Mouse (Mus musculus): Measurements from ENCODE around the gene Cspg4. TPM values are rescaled to one million over a fixed set of nuclear protein-coding genes. Genes with fewer than 3 reads are reported as not detected.

The Cspg4 gene
- polyA plus RNA-seq, 1 experiment from 2014 or later = 2.7 TPM

DNA sequence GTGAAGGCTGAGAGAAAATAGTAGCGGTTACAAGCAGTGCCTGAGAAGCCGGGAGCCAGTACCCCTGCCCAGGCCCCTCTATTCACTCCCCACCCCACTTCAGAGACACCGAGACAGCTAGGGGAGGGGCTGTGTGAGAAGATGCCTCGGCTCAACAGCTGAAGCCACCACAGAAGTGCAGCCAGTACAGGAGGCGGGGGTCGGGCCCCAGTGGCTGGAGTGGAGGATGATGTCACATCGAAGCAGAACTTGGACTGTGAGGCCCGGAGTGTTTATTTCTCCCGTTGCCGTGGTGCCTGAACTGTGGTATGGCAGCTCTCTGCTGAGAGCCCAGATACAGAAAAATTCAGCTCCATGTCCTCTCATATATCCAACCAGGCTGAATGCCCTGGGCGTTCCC lies 13.1 kb upstream of the Cspg4 start:
- ATAC-seq (ENCODE audit: low FRiP score) = no peak
- no peaks in the 10 kb centered on the region for H3K9me3 ChIP-seq (ENCODE audit: control insufficient read depth, low read length)
- WGBS = 43% methylated on average over 11 of the region's 11 CpGs

DNA sequence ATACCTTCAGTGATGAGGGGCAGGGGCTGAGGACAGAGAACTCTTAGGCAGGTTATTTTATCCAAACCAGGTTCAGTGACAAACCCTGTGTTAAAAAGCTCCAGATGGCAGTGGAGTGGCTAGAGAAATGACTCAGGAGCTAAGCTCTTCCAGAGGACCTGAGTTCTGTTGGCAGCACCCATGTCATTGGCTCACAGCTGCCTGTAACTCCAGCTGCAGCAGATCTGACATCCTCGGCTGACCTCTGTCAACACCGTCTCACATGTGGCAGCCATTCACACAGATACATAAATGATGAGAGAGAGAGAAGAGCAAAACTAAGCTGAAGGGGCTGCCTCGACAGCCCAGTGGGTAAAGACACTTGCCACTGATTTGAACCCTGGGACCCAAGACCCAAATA lies 7.4 kb upstream of the Cspg4 start:
- no peaks in the 10 kb centered on the region for H3K9me3 ChIP-seq (ENCODE audit: control insufficient read depth, low read length)
- H3K4me3 ChIP-seq (ENCODE audit: low read depth, low read length) = no peak overlapping the region
- WGBS = 50% methylated on average over 3 of the region's 3 CpGs
- no peak for DNase-seq (ENCODE audit: low spot score)
- H3K4me1 ChIP-seq (replicated peaks; ENCODE audit: control insufficient read depth, insufficient read depth, low read length) = no peaks in the 10 kb centered on the region
- H3K36me3 ChIP-seq (ENCODE audit: control insufficient read depth, insufficient read depth, low read length) = no peaks in the 10 kb centered on the region
- H3K9ac ChIP-seq (ENCODE audit: low read depth, low read length) = no peak overlapping the region
- ATAC-seq (ENCODE audit: low FRiP score) = no peak
- no peak overlapping the region for H3K27ac ChIP-seq (ENCODE audit: low read depth, low read length)
- H3K4me2 ChIP-seq (replicated peaks; ENCODE audit: low read depth, low read length) = no peak overlapping the region
- no peaks in the 10 kb centered on the region for H3K27me3 ChIP-seq (ENCODE audit: control insufficient read depth, insufficient read depth, low read length)

More for the DNA sequence above, 13.1 kb upstream of the Cspg4 start:
- Histone ChIP-seq H3K4me1 (replicated peaks; ENCODE audit: control insufficient read depth, insufficient read depth, low read length) (peaks cover 4% of the 10 kb centered on the region; the same call in 1 of the 2 replicates), H3K27ac (ENCODE audit: low read depth, low read length) (no peak overlapping the region), H3K9ac (ENCODE audit: low read depth, low read length) (no peak overlapping the region), H3K4me3 (ENCODE audit: low read depth, low read length) (no peak overlapping the region), H3K36me3 (ENCODE audit: control insufficient read depth, insufficient read depth, low read length) (no peaks in the 10 kb centered on the region), H3K27me3 (ENCODE audit: control insufficient read depth, insufficient read depth, low read length) (no peaks in the 10 kb centered on the region; the same call in 1 of the 2 replicates), H3K4me2 (replicated peaks; ENCODE audit: low read depth, low read length) (no peak overlapping the region)
- no peak for DNase-seq (ENCODE audit: low spot score)

DNA sequence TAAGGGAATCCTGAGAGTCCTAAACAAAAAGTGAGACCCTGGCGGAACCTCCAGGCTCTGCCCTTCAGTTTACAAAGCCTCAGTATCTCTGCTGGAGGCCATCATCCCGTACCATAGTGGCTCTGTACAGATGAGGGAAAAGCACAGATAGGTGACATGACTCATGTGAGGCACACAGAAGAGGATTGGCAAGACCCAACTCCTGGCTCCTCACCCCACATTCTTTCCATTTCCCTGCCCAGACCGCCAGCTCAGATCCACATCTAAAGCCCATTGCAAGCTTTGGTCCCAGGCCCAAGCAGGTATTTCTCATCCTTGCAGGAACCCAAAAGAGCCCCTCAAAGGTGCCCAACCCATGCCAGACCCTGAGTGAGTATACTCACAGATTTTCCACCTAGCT lies 4.8 kb upstream of the Cspg4 start:
- 67% methylated on average over 3 of the region's 3 CpGs for WGBS
- no peak for DNase-seq (ENCODE audit: low spot score)
- H3K27me3 ChIP-seq (ENCODE audit: control insufficient read depth, insufficient read depth, low read length) = peaks cover 8% of the 10 kb centered on the region; the same call in 1 of the 2 replicates
- H3K4me3 ChIP-seq (ENCODE audit: low read depth, low read length) = no peak overlapping the region
- no peak overlapping the region for H3K4me2 ChIP-seq (replicated peaks; ENCODE audit: low read depth, low read length)
- no peak for ATAC-seq (ENCODE audit: low FRiP score)
- H3K9me3 ChIP-seq (ENCODE audit: control insufficient read depth, low read length) = no peaks in the 10 kb centered on the region
- H3K27ac ChIP-seq (ENCODE audit: low read depth, low read length) = no peak overlapping the region
- no peaks in the 10 kb centered on the region for H3K36me3 ChIP-seq (ENCODE audit: control insufficient read depth, insufficient read depth, low read length)
- no peaks in the 10 kb centered on the region for H3K4me1 ChIP-seq (replicated peaks; ENCODE audit: control insufficient read depth, insufficient read depth, low read length)
- no peak overlapping the region for H3K9ac ChIP-seq (ENCODE audit: low read depth, low read length)

DNA sequence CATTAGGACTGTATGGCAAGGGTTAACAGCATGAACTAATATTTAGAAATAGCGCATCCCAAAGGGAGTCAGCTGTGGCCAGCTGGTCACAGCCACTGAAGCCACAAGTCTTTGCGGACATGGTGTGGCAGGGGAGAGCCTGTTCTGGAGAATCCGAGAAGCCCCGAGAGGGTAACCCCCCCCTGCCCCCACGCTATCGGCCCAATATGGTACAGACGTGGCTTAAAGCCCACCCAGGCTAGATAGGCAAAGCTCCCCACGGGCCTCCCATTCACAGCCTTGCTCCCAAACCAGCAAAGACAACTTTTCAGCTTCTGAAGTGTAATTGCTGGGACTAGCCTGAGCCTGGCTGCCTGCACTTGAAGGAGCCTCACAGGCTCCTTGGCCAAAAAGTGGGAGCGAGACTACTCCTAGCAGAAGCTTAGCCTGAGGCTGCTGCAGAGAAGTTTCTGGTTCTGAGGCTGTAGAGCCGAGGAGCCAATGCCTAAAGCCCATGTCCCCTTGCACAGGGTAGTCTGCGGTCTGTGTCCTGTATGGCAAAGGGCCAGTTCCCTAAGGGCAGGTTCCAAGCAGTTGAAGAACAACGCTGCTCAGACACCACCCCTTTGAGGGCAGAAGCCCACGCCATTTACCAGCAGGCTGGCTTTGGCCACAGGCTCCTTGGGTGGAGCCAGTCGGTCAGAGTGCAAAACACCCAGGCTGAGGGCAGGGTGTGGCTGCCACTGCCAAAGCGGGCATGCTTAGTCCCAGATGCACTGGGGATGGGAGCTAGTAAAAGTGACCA lies 4.2 kb upstream of the Cspg4 start:
- no peaks in the 10 kb centered on the region for H3K9me3 ChIP-seq (ENCODE audit: control insufficient read depth, low read length)
- 65% methylated on average over 15 of the region's 15 CpGs for WGBS
- H3K27ac ChIP-seq (ENCODE audit: low read depth, low read length) = no peak overlapping the region
- H3K27me3 ChIP-seq (ENCODE audit: control insufficient read depth, insufficient read depth, low read length) = peaks cover 10% of the 10 kb centered on the region; the same call in 1 of the 2 replicates
- H3K4me1 ChIP-seq (replicated peaks; ENCODE audit: control insufficient read depth, insufficient read depth, low read length) = no peaks in the 10 kb centered on the region
- no peak for ATAC-seq (ENCODE audit: low FRiP score)
- H3K4me3 ChIP-seq (ENCODE audit: low read depth, low read length) = no peak overlapping the region
- no peak for DNase-seq (ENCODE audit: low spot score)
- H3K9ac ChIP-seq (ENCODE audit: low read depth, low read length) = no peak overlapping the region
- H3K36me3 ChIP-seq (ENCODE audit: control insufficient read depth, insufficient read depth, low read length) = no peaks in the 10 kb centered on the region
- H3K4me2 ChIP-seq (replicated peaks; ENCODE audit: low read depth, low read length) = no peak overlapping the region

DNA sequence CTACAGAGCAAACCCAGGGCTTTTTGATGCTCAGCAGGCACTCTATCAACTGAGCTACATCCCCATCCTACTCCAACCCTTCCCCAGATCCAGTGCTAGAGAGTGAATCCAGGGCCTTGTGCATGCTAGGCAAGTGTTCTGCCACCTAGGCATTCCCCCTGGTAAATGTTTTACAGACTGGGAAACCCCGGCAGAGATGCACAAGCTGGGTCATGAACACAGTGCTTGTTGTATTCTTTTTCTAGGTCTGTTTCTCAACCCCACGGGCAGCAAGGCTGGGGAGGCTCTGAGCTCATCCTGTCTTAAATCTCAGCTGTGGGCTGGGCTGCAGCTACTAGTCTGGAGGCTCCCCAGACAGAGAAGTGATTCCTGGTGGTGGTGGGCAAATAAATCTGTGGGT lies 2.0 kb upstream of the Cspg4 start:
- DNase-seq (ENCODE audit: low spot score) (no peak), ATAC-seq (ENCODE audit: low FRiP score) (no peak)
- peaks cover 12% of the 10 kb centered on the region; the same call in 1 of the 2 replicates for H3K27me3 ChIP-seq (ENCODE audit: control insufficient read depth, insufficient read depth, low read length)

DNA sequence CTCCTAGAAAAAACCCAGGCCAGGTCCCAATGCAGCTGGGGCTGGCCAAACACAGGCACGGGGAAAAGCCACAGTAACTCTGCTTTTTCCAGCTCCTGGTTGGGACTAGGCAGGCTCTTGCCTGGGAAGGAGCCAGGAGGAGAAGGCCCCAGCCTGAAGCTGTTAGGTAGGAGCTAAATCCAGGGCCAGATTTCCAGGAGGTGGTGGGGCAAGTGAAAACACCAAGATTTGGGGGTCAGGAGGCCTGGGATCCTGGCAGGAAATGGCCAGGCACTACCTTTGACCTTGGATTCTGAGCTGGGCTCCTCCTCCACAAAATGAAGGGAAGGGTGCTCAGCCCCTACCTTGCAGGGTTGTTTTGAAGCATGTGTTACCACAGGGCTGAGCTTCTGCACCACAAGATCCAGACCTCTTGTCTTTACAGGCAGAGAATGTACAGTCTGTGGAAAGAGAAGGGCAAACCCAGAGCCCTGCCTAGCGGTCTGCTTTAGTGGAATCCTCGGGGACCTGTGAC lies 560 bp upstream of the Cspg4 start, which contains the start of gene Odf3l1:
TSS of gene Odf3l1 (minus strand) at position 464 of the 514 bp plus-strand sequence.
- Histone ChIP-seq H3K4me3 (ENCODE audit: low read depth, low read length) (peak within 1 kb of the TSS; percentile 21; the same call in 1 of the 2 replicates), H3K4me2 (replicated peaks; ENCODE audit: low read depth, low read length) (peak within 1 kb of the TSS; percentile 41), H3K27me3 (ENCODE audit: control insufficient read depth, insufficient read depth, low read length) (peaks cover 12% of the 10 kb centered on the region; the same call in 1 of the 2 replicates), H3K4me1 (replicated peaks; ENCODE audit: control insufficient read depth, insufficient read depth, low read length) (no peaks in the 10 kb centered on the region), H3K9ac (ENCODE audit: low read depth, low read length) (peak within 1 kb of the TSS; percentile 47; the same call in 1 of the 2 replicates), H3K27ac (ENCODE audit: low read depth, low read length) (no peak within 1 kb of the TSS), H3K36me3 (ENCODE audit: control insufficient read depth, insufficient read depth, low read length) (no peaks in the 10 kb centered on the region), H3K9me3 (ENCODE audit: control insufficient read depth, low read length) (no peaks in the 10 kb centered on the region)
- WGBS = 19% methylated on average over 3 of the region's 3 CpGs
- ATAC-seq (ENCODE audit: low FRiP score) = no peak
- no peak for DNase-seq (ENCODE audit: low spot score)

More for the DNA sequence above, 2.0 kb upstream of the Cspg4 start:
- Histone ChIP-seq H3K27ac (ENCODE audit: low read depth, low read length) (no peak overlapping the region), H3K4me3 (ENCODE audit: low read depth, low read length) (no peak overlapping the region), H3K36me3 (ENCODE audit: control insufficient read depth, insufficient read depth, low read length) (no peaks in the 10 kb centered on the region), H3K9me3 (ENCODE audit: control insufficient read depth, low read length) (no peaks in the 10 kb centered on the region), H3K4me2 (replicated peaks; ENCODE audit: low read depth, low read length) (no peak overlapping the region), H3K9ac (ENCODE audit: low read depth, low read length) (no peak overlapping the region), H3K4me1 (replicated peaks; ENCODE audit: control insufficient read depth, insufficient read depth, low read length) (no peaks in the 10 kb centered on the region)
- WGBS = 49% methylated on average over 2 of the region's 2 CpGs

DNA sequence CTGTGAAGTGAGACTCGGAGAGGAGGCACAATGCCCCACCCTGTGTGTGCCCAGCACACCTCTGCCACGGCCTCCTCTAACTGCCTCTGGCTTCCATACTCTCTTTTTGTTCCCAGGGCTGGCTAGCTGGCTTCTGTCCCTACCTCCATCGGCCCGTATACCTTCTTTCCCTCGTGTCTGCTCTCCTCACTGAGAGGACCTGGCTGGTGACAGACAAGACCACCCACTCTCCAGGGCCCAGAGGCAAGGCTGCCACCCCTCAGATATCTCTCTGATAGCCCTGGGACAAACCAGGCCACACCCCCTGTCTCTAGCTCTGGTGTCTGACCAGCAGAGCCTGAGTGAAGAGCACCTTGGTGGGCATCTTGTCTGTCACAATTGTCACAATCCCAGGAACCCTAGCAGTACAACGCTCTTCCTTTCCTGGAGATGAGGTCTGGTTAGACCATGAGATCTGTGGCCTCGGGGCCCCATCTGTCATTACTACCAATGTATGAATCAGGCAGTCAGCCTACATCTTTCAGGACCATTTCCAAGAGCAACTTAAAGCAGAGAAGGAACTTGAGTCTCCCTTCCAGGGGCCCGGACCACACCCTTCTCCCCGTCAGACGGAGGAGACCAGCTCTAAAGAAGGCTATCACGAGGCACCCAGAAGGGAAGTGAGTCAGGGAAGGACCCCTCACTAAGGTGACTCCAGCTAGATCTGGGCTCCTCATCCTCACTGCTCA lies 1.0 kb downstream of the Cspg4 start:
- Histone ChIP-seq H3K27ac (ENCODE audit: low read depth, low read length) (no peak overlapping the region), H3K9me3 (ENCODE audit: control insufficient read depth, low read length) (no peaks in the 10 kb centered on the region), H3K36me3 (ENCODE audit: control insufficient read depth, insufficient read depth, low read length) (no peaks in the 10 kb centered on the region), H3K27me3 (ENCODE audit: control insufficient read depth, insufficient read depth, low read length) (peaks cover 12% of the 10 kb centered on the region; the same call in 1 of the 2 replicates), H3K9ac (ENCODE audit: low read depth, low read length) (no peak overlapping the region), H3K4me3 (ENCODE audit: low read depth, low read length) (no peak overlapping the region), H3K4me1 (replicated peaks; ENCODE audit: control insufficient read depth, insufficient read depth, low read length) (no peaks in the 10 kb centered on the region), H3K4me2 (replicated peaks; ENCODE audit: low read depth, low read length) (no peak overlapping the region)
- no peak for DNase-seq (ENCODE audit: low spot score)
- 75% methylated on average over 11 of the region's 11 CpGs for WGBS
- ATAC-seq (ENCODE audit: low FRiP score) = no peak

DNA sequence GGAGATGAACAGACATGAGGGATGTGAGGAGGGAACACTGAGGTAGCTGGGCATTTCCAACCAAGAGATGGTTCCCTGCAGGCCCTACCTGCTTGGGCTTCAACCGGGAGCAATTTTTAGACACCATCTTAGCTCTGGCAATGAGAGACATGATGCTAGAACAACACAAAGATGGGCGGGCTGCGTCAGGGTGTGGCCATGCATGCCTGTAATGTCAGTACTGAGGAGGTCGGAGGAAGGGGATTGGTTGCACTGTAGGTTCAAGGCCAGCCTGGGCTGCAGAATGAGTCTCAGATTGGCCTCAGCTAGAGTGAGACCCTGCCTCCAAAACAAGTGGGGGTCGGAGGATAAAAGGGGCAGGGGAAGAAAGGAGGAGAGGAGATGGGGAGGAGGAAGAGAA lies 1.6 kb downstream of the Cspg4 start:
- Histone ChIP-seq H3K27me3 (ENCODE audit: control insufficient read depth, insufficient read depth, low read length) (peaks cover 12% of the 10 kb centered on the region; the same call in 1 of the 2 replicates), H3K9me3 (ENCODE audit: control insufficient read depth, low read length) (no peaks in the 10 kb centered on the region), H3K36me3 (ENCODE audit: control insufficient read depth, insufficient read depth, low read length) (no peaks in the 10 kb centered on the region), H3K9ac (ENCODE audit: low read depth, low read length) (no peak overlapping the region), H3K4me2 (replicated peaks; ENCODE audit: low read depth, low read length) (no peak overlapping the region), H3K4me3 (ENCODE audit: low read depth, low read length) (no peak overlapping the region), H3K4me1 (replicated peaks; ENCODE audit: control insufficient read depth, insufficient read depth, low read length) (peaks cover 2% of the 10 kb centered on the region; the same call in 1 of the 2 replicates), H3K27ac (ENCODE audit: low read depth, low read length) (no peak overlapping the region)
- DNase-seq (ENCODE audit: low spot score) (no peak), ATAC-seq (ENCODE audit: low FRiP score) (no peak)
- WGBS = 75% methylated on average over 5 of the region's 5 CpGs
